Mouse (Mus musculus): ENCODE measurements at regions not wholly inside any gene's neighbourhood (a gene's known extent, or its start where the extent isn't known, plus 50 kb on each side); places are given as distances from the start of the nearest gene placed in this dataset.

GRCm38 (mm10) chr15:96031085-96031780 lies 240.6 kb downstream of the Ano6 start:
- peak; percentile 11 for DNase-seq (ENCODE audit: low read depth, low spot score)
- H3K36me3 ChIP-seq (ENCODE audit: control insufficient read depth, insufficient read depth, low read length, poor library complexity, severe bottlenecking): no peaks in the 10 kb centered on the region
- H3K27me3 ChIP-seq (ENCODE audit: control insufficient read depth, insufficient read depth, low read length, poor library complexity, severe bottlenecking): no peaks in the 10 kb centered on the region

DNA sequence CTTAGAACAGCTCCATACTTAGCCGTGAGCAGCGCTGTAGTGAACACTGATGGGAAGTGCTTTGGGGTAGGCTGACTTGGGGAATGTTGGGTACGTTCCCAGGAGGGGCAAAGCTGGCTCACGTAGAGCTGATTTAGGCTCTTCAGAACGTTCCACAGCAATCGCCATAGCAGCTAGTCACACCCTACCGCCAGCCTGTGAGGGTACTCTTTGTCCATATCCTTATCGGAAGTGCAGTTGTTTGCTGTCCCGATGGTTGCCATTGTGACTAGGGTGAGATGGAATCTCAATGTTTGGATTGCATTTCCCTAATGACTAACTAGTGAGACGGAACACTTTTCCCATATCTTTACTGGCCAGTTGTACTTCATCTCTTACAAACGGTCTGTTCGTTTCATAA lies 244.6 kb downstream of the Ano6 start:
- no peak for DNase-seq (ENCODE audit: low read depth, low spot score)
- Histone ChIP-seq H3K27me3 (ENCODE audit: control insufficient read depth, insufficient read depth, low read length, poor library complexity, severe bottlenecking) (no peaks in the 10 kb centered on the region), H3K36me3 (ENCODE audit: control insufficient read depth, insufficient read depth, low read length, poor library complexity, severe bottlenecking) (no peaks in the 10 kb centered on the region)

- no peaks in the 10 kb centered on the region for H3K27me3 ChIP-seq (ENCODE audit: control insufficient read depth, insufficient read depth, low read length, poor library complexity, severe bottlenecking)
- H3K36me3 ChIP-seq (ENCODE audit: control insufficient read depth, insufficient read depth, low read length, poor library complexity, severe bottlenecking): no peaks in the 10 kb centered on the region
- DNase-seq (ENCODE audit: low read depth, low spot score): no peak
These were observed 241.8 kb upstream of the Arid2 start for GRCm38 (mm10) chr15:96045561-96045960.

DNA sequence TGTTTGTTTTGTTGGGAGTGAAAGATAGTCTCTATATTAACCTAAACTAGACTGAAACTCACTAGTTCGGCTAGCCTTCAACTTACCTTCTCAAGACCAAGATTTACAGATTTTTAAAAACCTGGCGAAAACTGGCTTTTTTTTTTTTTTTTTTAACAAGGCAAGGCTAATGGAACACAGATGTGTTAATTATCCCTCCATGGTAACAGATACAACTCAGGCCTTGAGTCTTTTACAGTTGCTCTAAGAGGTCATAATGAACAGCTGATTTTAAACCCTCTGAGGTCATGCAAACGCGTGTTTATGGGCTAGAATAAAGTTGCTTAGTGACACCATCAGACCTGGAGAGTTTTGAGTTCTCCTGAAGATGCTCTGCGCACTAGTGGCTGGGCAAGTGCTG lies 240.7 kb upstream of the Arid2 start:
- Histone ChIP-seq H3K27me3 (ENCODE audit: control insufficient read depth, insufficient read depth, low read length, poor library complexity, severe bottlenecking) (no peaks in the 10 kb centered on the region), H3K36me3 (ENCODE audit: control insufficient read depth, insufficient read depth, low read length, poor library complexity, severe bottlenecking) (no peaks in the 10 kb centered on the region)
- DNase-seq (ENCODE audit: low read depth, low spot score): no peak

GRCm38 (mm10) chr15:96050416-96050815 lies 236.9 kb upstream of the Arid2 start:
- H3K27me3 ChIP-seq (ENCODE audit: control insufficient read depth, insufficient read depth, low read length, poor library complexity, severe bottlenecking): no peaks in the 10 kb centered on the region
- H3K36me3 ChIP-seq (ENCODE audit: control insufficient read depth, insufficient read depth, low read length, poor library complexity, severe bottlenecking): no peaks in the 10 kb centered on the region
- no peak for DNase-seq (ENCODE audit: low read depth, low spot score)

GRCm38 (mm10) chr15:96052586-96052985 lies 234.7 kb upstream of the Arid2 start:
- no peaks in the 10 kb centered on the region for H3K36me3 ChIP-seq (ENCODE audit: control insufficient read depth, insufficient read depth, low read length, poor library complexity, severe bottlenecking)
- no peak for DNase-seq (ENCODE audit: low read depth, low spot score)
- no peaks in the 10 kb centered on the region for H3K27me3 ChIP-seq (ENCODE audit: control insufficient read depth, insufficient read depth, low read length, poor library complexity, severe bottlenecking)

DNA sequence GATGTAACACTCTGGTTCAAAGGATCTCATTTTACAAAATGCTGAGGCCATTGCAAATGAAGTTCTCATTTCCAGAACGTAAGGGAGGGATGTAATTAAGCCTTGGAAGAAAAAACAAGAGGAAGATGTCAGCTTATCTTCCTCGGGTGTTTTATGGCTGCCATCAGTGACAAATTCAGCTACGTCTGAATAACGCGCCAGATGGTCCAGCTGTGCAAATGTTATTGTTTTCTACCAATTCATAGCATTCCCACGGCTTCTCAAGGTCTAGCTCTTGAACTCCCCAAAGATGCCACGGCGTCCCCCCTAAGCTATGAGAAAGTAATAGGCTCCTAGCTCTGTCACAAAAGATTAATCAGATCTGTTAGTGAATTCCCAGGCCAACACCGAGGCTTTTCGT lies 232.0 kb upstream of the Arid2 start:
- H3K36me3 ChIP-seq (ENCODE audit: control insufficient read depth, insufficient read depth, low read length, poor library complexity, severe bottlenecking): no peaks in the 10 kb centered on the region
- H3K27me3 ChIP-seq (ENCODE audit: control insufficient read depth, insufficient read depth, low read length, poor library complexity, severe bottlenecking): no peaks in the 10 kb centered on the region
- DNase-seq (ENCODE audit: low read depth, low spot score): no peak

DNA sequence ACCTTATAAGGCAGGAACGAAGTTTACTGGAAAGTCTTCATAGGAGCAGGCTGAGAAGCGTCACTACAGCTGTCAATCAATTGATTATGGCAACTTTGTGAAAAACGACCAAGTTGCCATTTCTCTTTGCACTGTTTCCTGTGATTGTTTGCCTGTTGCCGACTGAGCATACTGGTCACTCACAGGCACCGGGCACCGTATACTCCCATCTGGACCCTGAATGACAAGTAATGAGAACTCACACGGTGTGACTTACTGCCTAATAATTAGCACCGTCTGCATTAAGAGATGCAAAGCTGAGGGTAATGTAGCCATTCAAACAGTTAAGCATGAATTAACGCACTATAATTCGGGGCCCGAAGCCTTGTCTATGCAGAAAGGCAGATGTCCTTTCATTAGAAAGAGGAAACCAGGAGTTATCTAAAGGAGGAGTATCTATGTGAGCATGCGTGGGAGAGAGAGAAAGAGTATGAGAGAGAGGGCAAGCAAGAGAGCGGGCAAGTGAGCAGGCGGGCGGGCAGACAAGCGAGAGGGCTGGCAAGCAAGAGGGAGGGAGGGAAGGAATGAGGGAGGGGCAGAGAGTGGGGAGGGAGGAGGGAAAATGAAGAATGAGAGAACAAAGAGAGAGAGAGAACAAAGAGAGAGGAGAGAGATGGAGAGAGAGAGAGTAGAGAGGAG lies 231.4 kb upstream of the Arid2 start:
- Histone ChIP-seq H3K36me3 (ENCODE audit: control insufficient read depth, insufficient read depth, low read length, poor library complexity, severe bottlenecking) (no peaks in the 10 kb centered on the region), H3K27me3 (ENCODE audit: control insufficient read depth, insufficient read depth, low read length, poor library complexity, severe bottlenecking) (no peaks in the 10 kb centered on the region)
- no peak for DNase-seq (ENCODE audit: low read depth, low spot score)

DNA sequence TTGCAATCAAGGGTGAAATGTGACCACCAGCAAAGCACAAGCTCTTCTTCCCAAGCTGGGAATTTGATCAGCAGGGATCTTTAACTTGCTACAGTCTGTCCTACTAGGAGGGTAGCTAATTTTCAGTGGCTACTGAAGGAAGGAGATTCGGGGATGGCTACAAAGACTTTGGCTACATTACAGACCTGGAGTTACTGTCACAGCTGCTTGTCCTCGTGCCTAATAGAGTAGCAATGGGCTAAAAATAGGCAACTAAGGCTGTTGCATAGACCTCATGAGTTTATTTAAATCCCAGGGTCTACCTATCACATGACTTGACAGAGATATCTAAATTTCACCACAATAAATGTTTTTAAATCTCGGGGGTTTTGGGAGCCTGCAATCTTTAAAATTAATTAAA lies 227.7 kb upstream of the Arid2 start:
- H3K36me3 ChIP-seq (ENCODE audit: control insufficient read depth, insufficient read depth, low read length, poor library complexity, severe bottlenecking): no peaks in the 10 kb centered on the region
- no peaks in the 10 kb centered on the region; the same call in 1 of the 2 replicates for H3K27me3 ChIP-seq (ENCODE audit: control insufficient read depth, insufficient read depth, low read length, poor library complexity, severe bottlenecking)
- no peak for DNase-seq (ENCODE audit: low read depth, low spot score)

- Histone ChIP-seq H3K36me3 (ENCODE audit: control insufficient read depth, insufficient read depth, low read length, poor library complexity, severe bottlenecking) (no peaks in the 10 kb centered on the region), H3K27me3 (ENCODE audit: control insufficient read depth, insufficient read depth, low read length, poor library complexity, severe bottlenecking) (no peaks in the 10 kb centered on the region; the same call in 1 of the 2 replicates)
- DNase-seq (ENCODE audit: low read depth, low spot score): no peak
These were observed 222.7 kb upstream of the Arid2 start for GRCm38 (mm10) chr15:96064499-96065217.

DNA sequence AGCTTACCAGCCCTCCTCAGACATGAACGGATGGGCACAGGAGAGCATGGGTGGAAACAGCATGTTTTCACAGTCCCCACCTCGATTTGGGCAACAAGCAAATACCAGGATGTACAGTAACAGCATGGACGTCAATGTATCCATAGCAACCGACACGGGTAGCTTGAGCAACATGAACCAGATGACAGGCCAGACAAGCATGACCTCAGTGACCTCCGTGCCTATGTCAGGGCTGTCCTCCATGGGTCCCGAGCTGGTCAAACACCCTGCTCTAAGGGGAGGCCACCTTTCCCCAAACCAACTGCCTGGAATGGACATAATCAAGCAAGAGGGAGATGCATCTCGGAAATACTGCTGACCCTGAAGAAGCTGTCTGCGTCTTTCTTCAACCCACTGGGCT lies 211.7 kb upstream of the Arid2 start:
- no peak for DNase-seq (ENCODE audit: low read depth, low spot score)
- no peaks in the 10 kb centered on the region for H3K36me3 ChIP-seq (ENCODE audit: control insufficient read depth, insufficient read depth, low read length, poor library complexity, severe bottlenecking)
- no peaks in the 10 kb centered on the region for H3K27me3 ChIP-seq (ENCODE audit: control insufficient read depth, insufficient read depth, low read length, poor library complexity, severe bottlenecking)

GRCm38 (mm10) chr15:96077756-96078155 lies 209.6 kb upstream of the Arid2 start:
- DNase-seq (ENCODE audit: low read depth, low spot score): no peak
- Histone ChIP-seq H3K27me3 (ENCODE audit: control insufficient read depth, insufficient read depth, low read length, poor library complexity, severe bottlenecking) (no peaks in the 10 kb centered on the region), H3K36me3 (ENCODE audit: control insufficient read depth, insufficient read depth, low read length, poor library complexity, severe bottlenecking) (no peaks in the 10 kb centered on the region)

- DNase-seq (ENCODE audit: low read depth, low spot score): no peak
- Histone ChIP-seq H3K27me3 (ENCODE audit: control insufficient read depth, insufficient read depth, low read length, poor library complexity, severe bottlenecking) (no peaks in the 10 kb centered on the region), H3K36me3 (ENCODE audit: control insufficient read depth, insufficient read depth, low read length, poor library complexity, severe bottlenecking) (no peaks in the 10 kb centered on the region)
These were observed 208.7 kb upstream of the Arid2 start for GRCm38 (mm10) chr15:96078580-96078979.

DNA sequence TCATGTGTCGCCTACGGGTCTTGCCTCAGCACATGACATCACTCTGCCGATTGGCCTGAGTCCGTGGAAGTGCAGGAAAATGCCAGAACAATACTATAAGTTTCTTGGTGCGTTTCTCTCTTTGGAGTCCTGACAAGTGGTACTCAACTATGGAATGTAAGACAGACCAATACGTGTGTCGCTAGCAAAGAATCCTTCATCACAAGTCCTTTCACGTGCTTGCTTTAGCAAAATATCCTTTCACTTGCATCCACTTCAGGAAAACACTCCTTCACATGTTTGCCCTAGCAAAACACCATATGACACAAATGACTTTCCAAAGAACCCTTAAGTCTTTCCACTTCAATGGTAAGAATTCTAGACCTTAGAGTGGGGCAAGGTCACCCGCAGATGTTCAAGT lies 197.6 kb upstream of the Arid2 start:
- H3K27me3 ChIP-seq (ENCODE audit: control insufficient read depth, insufficient read depth, low read length, poor library complexity, severe bottlenecking): no peaks in the 10 kb centered on the region
- no peak for DNase-seq (ENCODE audit: low read depth, low spot score)
- no peaks in the 10 kb centered on the region for H3K36me3 ChIP-seq (ENCODE audit: control insufficient read depth, insufficient read depth, low read length, poor library complexity, severe bottlenecking)

- no peak for DNase-seq (ENCODE audit: low read depth, low spot score)
- H3K36me3 ChIP-seq (ENCODE audit: control insufficient read depth, insufficient read depth, low read length, poor library complexity, severe bottlenecking): no peaks in the 10 kb centered on the region
- H3K27me3 ChIP-seq (ENCODE audit: control insufficient read depth, insufficient read depth, low read length, poor library complexity, severe bottlenecking): no peaks in the 10 kb centered on the region
These were observed 190.9 kb upstream of the Arid2 start for GRCm38 (mm10) chr15:96096438-96096837.
